Mouse (Mus musculus): Measurements from ENCODE around the gene Crygd. TPM values are rescaled to one million over a fixed set of nuclear protein-coding genes. Genes with fewer than 3 reads are reported as not detected.

Gene Crygd
- polyA plus RNA-seq, 1 experiment, result not detected

GRCm38 (mm10) chr1:65103273-65103672 is 40.0 kb upstream of the Crygd start, which contains the start of gene Cryga:
TSS of gene Cryga (minus strand) at chr1:65103373.
- Histone ChIP-seq H3K27ac (ENCODE audit: insufficient read depth, low read length) (no peak within 1 kb of the TSS), H3K4me3 (ENCODE audit: extremely low read depth, insufficient read depth, insufficient read length) (no peak within 1 kb of the TSS), H3K27me3 (ENCODE audit: control insufficient read depth, insufficient read depth, low read length) (no peaks in the 10 kb centered on the region), H3K36me3 (ENCODE audit: control insufficient read depth, insufficient read depth, low read length) (no peaks in the 10 kb centered on the region), H3K4me1 (ENCODE audit: control insufficient read depth, insufficient read depth, insufficient read length) (no peaks in the 10 kb centered on the region)
- TF ChIP-seq POLR2A (IDR thresholded peaks at IDR 0.05; ENCODE audit: low read depth, low read length) (no peak), CTCF (IDR thresholded peaks at IDR 0.05; ENCODE audit: extremely low read depth, insufficient read depth, insufficient read length, insufficient replicate concordance) (no peak)
- WGBS, result 92% methylated on average over 11 of the region's 11 CpGs
- DNase-seq (ENCODE audit: low read depth in 1 of 2, low spot score in 2 of 2), result no peak

GRCm38 (mm10) chr1:65096953-65097352 is 33.7 kb upstream of the Crygd start:
- TF ChIP-seq CTCF (IDR thresholded peaks at IDR 0.05; ENCODE audit: extremely low read depth, insufficient read depth, insufficient read length, insufficient replicate concordance) (no peak), POLR2A (IDR thresholded peaks at IDR 0.05; ENCODE audit: low read depth, low read length) (no peak)
- Histone ChIP-seq H3K36me3 (ENCODE audit: control insufficient read depth, insufficient read depth, low read length) (no peaks in the 10 kb centered on the region), H3K4me3 (ENCODE audit: extremely low read depth, insufficient read depth, insufficient read length) (no peak overlapping the region), H3K27ac (ENCODE audit: insufficient read depth, low read length) (no peak overlapping the region), H3K4me1 (ENCODE audit: control insufficient read depth, insufficient read depth, insufficient read length) (no peaks in the 10 kb centered on the region), H3K27me3 (ENCODE audit: control insufficient read depth, insufficient read depth, low read length) (no peaks in the 10 kb centered on the region)
- DNase-seq (ENCODE audit: low read depth in 1 of 2, low spot score in 2 of 2), result no peak
- 76% methylated on average over 3 of the region's 3 CpGs for WGBS

GRCm38 (mm10) chr1:65091566-65091965 is 28.3 kb upstream of the Crygd start:
- Histone ChIP-seq H3K27ac (ENCODE audit: insufficient read depth, low read length) (no peak overlapping the region), H3K36me3 (ENCODE audit: control insufficient read depth, insufficient read depth, low read length) (no peaks in the 10 kb centered on the region), H3K4me1 (ENCODE audit: control insufficient read depth, insufficient read depth, insufficient read length) (no peaks in the 10 kb centered on the region), H3K27me3 (ENCODE audit: control insufficient read depth, insufficient read depth, low read length) (no peaks in the 10 kb centered on the region), H3K4me3 (ENCODE audit: extremely low read depth, insufficient read depth, insufficient read length) (no peak overlapping the region)
- TF ChIP-seq POLR2A (IDR thresholded peaks at IDR 0.05; ENCODE audit: low read depth, low read length), result no peak
- DNase-seq (ENCODE audit: low read depth in 1 of 2, low spot score in 2 of 2), result no peak
- WGBS, result 92% methylated on average over 3 of the region's 3 CpGs

GRCm38 (mm10) chr1:65090370-65090769 is 27.1 kb upstream of the Crygd start:
- no peak for TF ChIP-seq POLR2A (IDR thresholded peaks at IDR 0.05; ENCODE audit: low read depth, low read length)
- no peak for TF ChIP-seq CTCF (IDR thresholded peaks at IDR 0.05; ENCODE audit: extremely low read depth, insufficient read depth, insufficient read length, insufficient replicate concordance)

GRCm38 (mm10) chr1:65088567-65089356 is 25.5 kb upstream of the Crygd start:
- H3K27ac ChIP-seq (ENCODE audit: insufficient read depth, low read length), result no peak overlapping the region
- H3K27me3 ChIP-seq (ENCODE audit: control insufficient read depth, insufficient read depth, low read length), result no peaks in the 10 kb centered on the region
- H3K4me1 ChIP-seq (ENCODE audit: control insufficient read depth, insufficient read depth, insufficient read length), result no peaks in the 10 kb centered on the region
- TF ChIP-seq CTCF (IDR thresholded peaks at IDR 0.05; ENCODE audit: extremely low read depth, insufficient read depth, insufficient read length, insufficient replicate concordance), result no peak
- TF ChIP-seq POLR2A (IDR thresholded peaks at IDR 0.05; ENCODE audit: low read depth, low read length), result no peak
- H3K36me3 ChIP-seq (ENCODE audit: control insufficient read depth, insufficient read depth, low read length), result no peaks in the 10 kb centered on the region
- no peak for DNase-seq (ENCODE audit: low read depth in 1 of 2, low spot score in 2 of 2)
- 74% methylated on average over 6 of the region's 6 CpGs for WGBS
- no peak overlapping the region for H3K4me3 ChIP-seq (ENCODE audit: extremely low read depth, insufficient read depth, insufficient read length)

More at GRCm38 (mm10) chr1:65090370-65090769, 27.1 kb upstream of the Crygd start:
- Histone ChIP-seq H3K4me3 (ENCODE audit: extremely low read depth, insufficient read depth, insufficient read length) (no peak overlapping the region), H3K27ac (ENCODE audit: insufficient read depth, low read length) (no peak overlapping the region), H3K36me3 (ENCODE audit: control insufficient read depth, insufficient read depth, low read length) (no peaks in the 10 kb centered on the region), H3K27me3 (ENCODE audit: control insufficient read depth, insufficient read depth, low read length) (no peaks in the 10 kb centered on the region), H3K4me1 (ENCODE audit: control insufficient read depth, insufficient read depth, insufficient read length) (no peaks in the 10 kb centered on the region)
- DNase-seq (ENCODE audit: low read depth in 1 of 2, low spot score in 2 of 2), result no peak
- 35% methylated on average over 2 of the region's 2 CpGs for WGBS

- no peak for DNase-seq (ENCODE audit: low read depth in 1 of 2, low spot score in 2 of 2)
- Histone ChIP-seq H3K4me1 (ENCODE audit: control insufficient read depth, insufficient read depth, insufficient read length) (no peaks in the 10 kb centered on the region), H3K4me3 (ENCODE audit: extremely low read depth, insufficient read depth, insufficient read length) (no peak within 1 kb of the TSS), H3K27me3 (ENCODE audit: control insufficient read depth, insufficient read depth, low read length) (no peaks in the 10 kb centered on the region), H3K27ac (ENCODE audit: insufficient read depth, low read length) (no peak within 1 kb of the TSS), H3K36me3 (ENCODE audit: control insufficient read depth, insufficient read depth, low read length) (no peaks in the 10 kb centered on the region)
- no peak for TF ChIP-seq CTCF (IDR thresholded peaks at IDR 0.05; ENCODE audit: extremely low read depth, insufficient read depth, insufficient read length, insufficient replicate concordance)
- TF ChIP-seq POLR2A (IDR thresholded peaks at IDR 0.05; ENCODE audit: low read depth, low read length), result no peak
- 51% methylated on average over 7 of the region's 7 CpGs for WGBS
These were observed 18.9 kb upstream of the Crygd start, which contains the start of gene Crygb for GRCm38 (mm10) chr1:65082188-65082587. TSS of gene Crygb (minus strand) at chr1:65082288.

- 31% methylated on average over 5 of the region's 5 CpGs for WGBS
- no peak overlapping the region for H3K4me3 ChIP-seq (ENCODE audit: extremely low read depth, insufficient read depth, insufficient read length)
- no peaks in the 10 kb centered on the region for H3K27me3 ChIP-seq (ENCODE audit: control insufficient read depth, insufficient read depth, low read length)
- DNase-seq (ENCODE audit: low read depth in 1 of 2, low spot score in 2 of 2), result no peak
- TF ChIP-seq CTCF (IDR thresholded peaks at IDR 0.05; ENCODE audit: extremely low read depth, insufficient read depth, insufficient read length, insufficient replicate concordance), result no peak
- TF ChIP-seq POLR2A (IDR thresholded peaks at IDR 0.05; ENCODE audit: low read depth, low read length), result no peak
- H3K4me1 ChIP-seq (ENCODE audit: control insufficient read depth, insufficient read depth, insufficient read length), result no peaks in the 10 kb centered on the region
- no peak overlapping the region for H3K27ac ChIP-seq (ENCODE audit: insufficient read depth, low read length)
- H3K36me3 ChIP-seq (ENCODE audit: control insufficient read depth, insufficient read depth, low read length), result no peaks in the 10 kb centered on the region
These were observed 12.4 kb upstream of the Crygd start for GRCm38 (mm10) chr1:65075607-65076006.
